Mouse (Mus musculus): Measurements from ENCODE around the gene Dis3. TPM values are rescaled to one million over a fixed set of nuclear protein-coding genes. Genes with fewer than 3 reads are reported as not detected.
"Not testable (repeated sequence)": the region's sequence is repeated elsewhere in the genome, so short reads cannot be mapped to it uniquely, and the experiment has no call there.

The Dis3 gene
- polyA plus RNA-seq, 1 experiment: 4.4 TPM

DNA sequence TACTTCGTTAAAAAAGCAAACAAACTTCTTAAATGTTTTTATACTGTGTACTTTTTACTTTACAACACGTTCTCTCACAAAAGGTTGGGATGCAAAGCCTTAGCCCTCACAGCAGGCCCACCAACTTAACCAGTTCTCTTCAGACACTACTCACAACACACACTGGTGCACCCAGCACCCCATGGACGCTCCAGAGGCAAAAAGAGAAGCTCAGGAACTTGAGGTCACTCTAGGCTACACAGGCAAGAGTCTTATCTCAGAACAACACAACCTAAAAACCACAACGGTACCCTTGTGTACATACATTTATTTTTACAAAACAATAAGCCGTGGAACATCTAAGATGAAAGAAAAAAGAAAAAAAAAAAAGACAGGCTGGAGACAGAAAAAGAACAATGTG, 54.9 kb downstream of the Dis3 start:
- DNase-seq: no peak
- Histone ChIP-seq H3K4me1 (ENCODE audit: control insufficient read depth, insufficient read depth, low read length) (peaks cover 3% of the 10 kb centered on the region; the same call in 1 of the 2 replicates), H3K4me3 (replicated peaks; ENCODE audit: extremely low read depth, low read depth, low read length) (no peak overlapping the region)
- TF ChIP-seq CTCF (IDR thresholded peaks at IDR 0.05; ENCODE audit: insufficient read depth, low read length): no peak
- no peak for TF ChIP-seq POLR2A (IDR thresholded peaks at IDR 0.05; ENCODE audit: borderline replicate concordance, extremely low read depth, low read depth, low read length)
- 5% methylated on average over 5 of the region's 5 CpGs for whole genome bisulfite sequencing

- no peak overlapping the region for H3K4me3 ChIP-seq (replicated peaks; ENCODE audit: extremely low read depth, low read depth, low read length)
- DNase-seq: no peak
- 47% methylated on average over 10 of the region's 10 CpGs for WGBS
- peaks cover 3% of the 10 kb centered on the region; the same call in 1 of the 2 replicates for H3K4me1 ChIP-seq (ENCODE audit: control insufficient read depth, insufficient read depth, low read length)
- TF ChIP-seq POLR2A (IDR thresholded peaks at IDR 0.05; ENCODE audit: borderline replicate concordance, extremely low read depth, low read depth, low read length) (no peak), CTCF (IDR thresholded peaks at IDR 0.05; ENCODE audit: insufficient read depth, low read length) (no peak)
Observed at GRCm38 (mm10) chr14:99044096-99044495, 55.5 kb downstream of the Dis3 start.

- WGBS: 54% methylated on average over 1 of the region's 1 CpGs
- no peak for DNase-seq
Observed at GRCm38 (mm10) chr14:99043499-99043898, 56.1 kb downstream of the Dis3 start.

DNA sequence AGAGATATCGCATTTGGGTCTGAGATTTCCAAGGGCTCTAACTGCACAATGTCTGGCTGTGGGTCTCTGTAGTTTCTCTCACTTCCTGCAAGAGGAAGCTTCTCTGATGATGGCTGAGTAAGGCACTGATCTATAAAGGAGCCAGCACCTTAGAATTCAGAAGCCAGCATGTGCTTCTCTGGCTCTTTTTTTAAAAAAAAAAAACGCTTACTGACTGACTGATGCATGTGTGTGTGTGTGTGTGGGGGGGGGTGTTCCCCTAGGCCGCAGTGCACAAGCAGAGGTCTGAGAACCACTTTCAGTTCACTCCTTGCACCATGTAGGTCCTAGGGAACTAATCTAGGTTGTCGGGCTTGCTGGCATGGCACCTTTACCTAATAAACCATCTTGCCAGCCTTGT, 58.2 kb downstream of the Dis3 start:
- TF ChIP-seq POLR2A (IDR thresholded peaks at IDR 0.05; ENCODE audit: borderline replicate concordance, extremely low read depth, low read depth, low read length): no peak
- no peak for TF ChIP-seq CTCF (IDR thresholded peaks at IDR 0.05; ENCODE audit: insufficient read depth, low read length)
- peaks cover 6% of the 10 kb centered on the region; the same call in 1 of the 2 replicates for H3K4me1 ChIP-seq (ENCODE audit: control insufficient read depth, insufficient read depth, low read length)
- no peak overlapping the region for H3K4me3 ChIP-seq (replicated peaks; ENCODE audit: extremely low read depth, low read depth, low read length)
- DNase-seq: no peak
- 36% methylated on average over 4 of the region's 4 CpGs for WGBS

More at GRCm38 (mm10) chr14:99043499-99043898, 56.1 kb downstream of the Dis3 start:
- TF ChIP-seq CTCF (IDR thresholded peaks at IDR 0.05; ENCODE audit: insufficient read depth, low read length): no peak
- TF ChIP-seq POLR2A (IDR thresholded peaks at IDR 0.05; ENCODE audit: borderline replicate concordance, extremely low read depth, low read depth, low read length): no peak
- peaks cover 3% of the 10 kb centered on the region; the same call in 1 of the 2 replicates for H3K4me1 ChIP-seq (ENCODE audit: control insufficient read depth, insufficient read depth, low read length)
- no peak overlapping the region for H3K4me3 ChIP-seq (replicated peaks; ENCODE audit: extremely low read depth, low read depth, low read length)

DNA sequence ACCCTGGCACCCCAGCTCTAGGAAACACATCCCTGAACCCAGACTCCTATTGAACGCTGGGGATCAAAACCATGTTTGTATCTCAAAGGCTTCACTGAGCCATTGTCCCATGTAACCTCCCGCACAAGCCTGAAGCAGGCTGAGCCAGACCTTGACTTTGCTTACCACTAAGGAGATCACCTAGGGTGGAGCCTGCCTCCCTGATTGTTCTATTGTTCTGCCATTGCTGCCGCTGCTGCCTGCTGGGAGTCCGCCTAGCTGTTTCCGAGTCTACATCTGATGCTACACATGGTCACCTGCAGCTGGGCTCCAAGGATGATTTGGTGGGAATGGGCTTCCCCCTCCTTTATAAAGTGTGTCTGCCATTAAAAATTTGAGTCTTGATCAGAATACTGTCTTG, 60.3 kb downstream of the Dis3 start:
- 67% methylated on average over 5 of the region's 5 CpGs for WGBS
- not testable (repeated sequence) for DNase-seq; H3K4me1 ChIP-seq (ENCODE audit: control insufficient read depth, insufficient read depth, low read length); H3K4me3 ChIP-seq (replicated peaks; ENCODE audit: extremely low read depth, low read depth, low read length)

DNA sequence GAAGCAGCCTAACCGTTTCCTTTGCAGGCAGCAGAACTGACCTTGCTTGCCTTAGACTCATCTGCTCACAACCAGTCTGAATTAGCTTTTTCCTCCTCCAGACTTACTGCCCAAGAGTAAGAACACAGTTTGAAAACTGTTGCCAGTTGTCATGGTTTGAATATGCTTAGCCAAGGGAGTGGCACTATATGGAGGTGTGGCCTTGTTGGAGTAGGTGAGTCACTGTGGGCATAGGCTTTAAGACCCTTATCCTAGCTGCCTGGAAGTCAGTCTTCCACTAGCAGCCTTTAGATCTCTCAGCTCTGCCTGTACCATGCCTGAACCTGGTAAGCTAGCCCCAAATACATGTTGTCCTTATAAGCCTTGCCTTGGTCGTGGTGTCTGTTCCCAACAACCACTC, 61.9 kb downstream of the Dis3 start:
- no peak for DNase-seq
- 74% methylated on average over 2 of the region's 2 CpGs for WGBS
- Histone ChIP-seq H3K4me1 (ENCODE audit: control insufficient read depth, insufficient read depth, low read length) (peaks cover 3% of the 10 kb centered on the region; the same call in 1 of the 2 replicates), H3K4me3 (replicated peaks; ENCODE audit: extremely low read depth, low read depth, low read length) (no peak overlapping the region)
- TF ChIP-seq POLR2A (IDR thresholded peaks at IDR 0.05; ENCODE audit: borderline replicate concordance, extremely low read depth, low read depth, low read length) (no peak), CTCF (IDR thresholded peaks at IDR 0.05; ENCODE audit: insufficient read depth, low read length) (no peak)

GRCm38 (mm10) chr14:99036039-99036438, 63.5 kb downstream of the Dis3 start:
- TF ChIP-seq POLR2A (IDR thresholded peaks at IDR 0.05; ENCODE audit: borderline replicate concordance, extremely low read depth, low read depth, low read length) (no peak), CTCF (IDR thresholded peaks at IDR 0.05; ENCODE audit: insufficient read depth, low read length) (no peak)
- 61% methylated on average over 4 of the region's 4 CpGs for WGBS
- no peak for DNase-seq
- no peak overlapping the region for H3K4me3 ChIP-seq (replicated peaks; ENCODE audit: extremely low read depth, low read depth, low read length)
- H3K4me1 ChIP-seq (ENCODE audit: control insufficient read depth, insufficient read depth, low read length): peaks cover 3% of the 10 kb centered on the region; the same call in 1 of the 2 replicates

DNA sequence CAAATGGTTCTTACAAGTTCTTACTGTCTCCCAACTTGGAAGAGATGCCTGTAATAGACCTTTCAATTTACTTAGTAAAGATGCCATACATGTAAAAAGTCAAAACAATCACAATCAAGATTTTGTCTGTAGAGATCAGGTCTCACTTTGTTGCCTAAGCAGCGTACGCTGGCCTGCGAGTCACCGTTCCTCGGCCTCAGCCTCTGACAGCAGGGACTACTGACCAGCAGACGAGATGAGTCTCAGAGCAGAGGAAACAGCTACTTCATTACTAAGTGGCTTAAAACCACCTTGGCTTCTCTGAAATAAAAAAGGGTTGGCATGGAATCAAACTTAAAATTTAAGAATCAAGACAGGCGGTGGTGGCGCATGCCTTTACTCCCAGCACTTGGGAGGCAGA, 64.7 kb downstream of the Dis3 start:
- not testable (repeated sequence) for H3K4me1 ChIP-seq (ENCODE audit: control insufficient read depth, insufficient read depth, low read length)

DNA sequence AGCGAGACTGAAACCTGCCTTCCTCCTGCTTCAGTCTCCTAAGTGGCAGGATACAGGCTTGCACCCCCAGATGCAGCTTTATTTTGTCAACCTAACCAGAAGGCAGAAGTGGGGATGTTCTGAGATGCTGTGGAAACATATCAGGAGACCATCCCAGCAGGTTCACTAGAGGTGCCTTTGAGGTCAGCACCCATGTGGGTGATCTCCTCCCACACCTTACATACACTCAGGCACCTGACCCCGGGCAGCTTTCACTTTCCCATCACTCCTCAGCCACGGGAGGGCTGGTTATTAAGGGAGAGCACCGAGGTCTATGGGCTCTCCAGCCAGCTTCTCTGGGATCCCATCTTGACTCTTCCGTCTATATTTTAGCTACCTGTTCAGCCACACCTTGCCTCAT, 67.0 kb downstream of the Dis3 start:
- 71% methylated on average over 5 of the region's 5 CpGs for WGBS
- no peak for DNase-seq
- Histone ChIP-seq H3K4me3 (replicated peaks; ENCODE audit: extremely low read depth, low read depth, low read length) (no peak overlapping the region), H3K4me1 (ENCODE audit: control insufficient read depth, insufficient read depth, low read length) (0 out of 2 replicates have a peak, but pooled peaks cover under 1% of the 10 kb centered on the region)
- no peak for TF ChIP-seq POLR2A (IDR thresholded peaks at IDR 0.05; ENCODE audit: borderline replicate concordance, extremely low read depth, low read depth, low read length)

More for the DNA sequence above, 64.7 kb downstream of the Dis3 start:
- not testable (repeated sequence) for DNase-seq; H3K4me3 ChIP-seq (replicated peaks; ENCODE audit: extremely low read depth, low read depth, low read length)
- 88% methylated on average over 8 of the region's 8 CpGs for WGBS

DNA sequence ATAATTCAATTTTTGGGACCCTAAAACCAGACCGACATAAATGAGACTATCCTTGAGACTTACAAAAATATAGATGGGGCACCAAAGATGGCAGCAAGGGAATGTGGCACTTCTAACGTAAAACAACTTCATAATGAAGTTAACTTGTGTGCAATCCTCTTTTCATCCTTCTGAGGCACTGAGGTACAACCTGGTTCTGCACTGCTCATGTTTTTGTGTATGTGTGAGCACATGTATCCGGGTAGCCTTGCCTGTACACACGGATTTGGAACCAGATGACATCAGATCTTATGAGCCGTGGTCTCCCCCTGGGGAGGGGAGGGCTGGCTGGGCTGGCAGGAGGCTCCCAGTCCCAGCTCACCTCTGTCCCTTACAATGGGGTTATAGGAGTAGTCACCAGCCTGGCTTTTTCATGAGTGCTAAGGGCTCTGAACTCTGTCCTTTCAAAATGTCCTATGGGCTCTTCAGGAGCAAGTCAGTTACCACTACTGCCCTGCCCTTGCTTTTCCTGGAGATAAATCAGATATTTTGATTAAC, 68.2 kb downstream of the Dis3 start:
- Histone ChIP-seq H3K4me1 (ENCODE audit: control insufficient read depth, insufficient read depth, low read length) (no peaks in the 10 kb centered on the region), H3K4me3 (replicated peaks; ENCODE audit: extremely low read depth, low read depth, low read length) (no peak overlapping the region)
- 86% methylated on average over 5 of the region's 5 CpGs for WGBS
- no peak for DNase-seq
- TF ChIP-seq CTCF (IDR thresholded peaks at IDR 0.05; ENCODE audit: insufficient read depth, low read length): no peak
- TF ChIP-seq POLR2A (IDR thresholded peaks at IDR 0.05; ENCODE audit: borderline replicate concordance, extremely low read depth, low read depth, low read length): no peak

All from lung, adult 2 months (tissue).